Mouse (Mus musculus) small intestine, adult 2 months (tissue): ENCODE measurements around the gene Inmt. TPM values are rescaled to one million over a fixed set of nuclear protein-coding genes. Genes with fewer than 3 reads are reported as not detected.

Experiments used
- H3K27ac ChIP-seq: fragments of 200-500 bp; 2 replicates; pipeline ENCODE4 v1.5.1; 2012; ENCODE audit warnings: low read depth, low read length, control low read depth, inconsistent platforms; ENCODE audit not compliant: insufficient read depth
- H3K27me3 ChIP-seq: fragments of 200-500 bp; 2 replicates; pipeline ENCODE4 v1.6.1; 2012; ENCODE audit warnings: mild to moderate bottlenecking, moderate library complexity, low read length, inconsistent platforms; ENCODE audit not compliant: control insufficient read depth, insufficient read depth
- H3K36me3 ChIP-seq: fragments of 200-500 bp; 2 replicates; pipeline ENCODE4 v1.6.1; 2012; ENCODE audit warnings: mild to moderate bottlenecking, low read length, control low read depth, inconsistent platforms; ENCODE audit not compliant: control insufficient read depth, insufficient read depth
- H3K4me1 ChIP-seq: fragments of 200-500 bp; 2 replicates; pipeline ENCODE4 v1.6.1; 2012; ENCODE audit warnings: low read length, inconsistent platforms, mixed read lengths; ENCODE audit not compliant: control insufficient read depth, insufficient read depth, insufficient read length
- H3K4me3 ChIP-seq: fragments of 200-500 bp; 2 replicates; pipeline ENCODE4 v1.5.1; 2012; ENCODE audit warnings: low read depth, mild to moderate bottlenecking, control low read depth, inconsistent platforms, low read length, moderate library complexity
- CTCF ChIP-seq: fragments of 200-500 bp; IDR thresholded peaks from 2 replicates; pipeline ENCODE4 v1.5.1; 2012; ENCODE audit warnings: low read depth, mild to moderate bottlenecking, control low read depth, inconsistent platforms, low read length, moderate library complexity, mixed read lengths; ENCODE audit not compliant: insufficient replicate concordance, insufficient read length; ENCODE audit errors: extremely low read depth
- POLR2A ChIP-seq: fragments of 200-500 bp; IDR thresholded peaks from 2 replicates; pipeline ENCODE4 v1.6.1; 2012; ENCODE audit warnings: low read depth, mild to moderate bottlenecking, control low read depth, inconsistent platforms, low read length, moderate library complexity
- WGBS: fragments of 180-500 bp; shearing (Covaris S2); methylation state at CpG from one replicate; pipeline ENCODE4 v1.1.7; 2018; 5-methylcytosine and 5-hydroxymethylcytosine counted together
- polyA plus RNA-seq: library from polyadenylated mRNA; depleted of rRNA; stranded (reverse); fragments of >200 nt; gene quantifications from 2 replicates; pipeline ENCODE4 v1.2.3, GENCODE M21; 2012; rRNA removed

The Inmt gene
- polyA plus RNA-seq, 1 experiment = 0.27 TPM

DNA sequence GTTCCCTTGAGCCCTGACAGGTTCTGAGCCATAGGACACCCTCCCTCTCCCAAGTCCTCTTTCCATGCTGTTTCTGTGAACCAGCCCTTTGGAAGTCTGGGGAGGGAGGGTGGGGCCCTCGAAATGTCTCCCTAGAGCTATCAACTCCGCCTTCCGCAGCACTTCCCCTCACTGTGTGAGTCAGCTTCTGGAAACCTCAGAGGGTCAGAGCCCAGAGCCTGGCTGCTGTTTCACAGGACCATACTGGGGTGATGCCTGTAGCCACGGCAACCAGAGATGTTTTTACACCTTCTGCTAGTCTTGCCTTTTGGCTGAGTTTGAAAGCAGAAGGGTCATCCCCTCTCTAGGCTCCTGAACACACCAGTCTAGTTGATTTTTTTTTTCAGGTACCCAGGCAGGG is 51.8 kb downstream of the Inmt start:
- Histone ChIP-seq H3K36me3 (no peaks in the 10 kb centered on the region), H3K4me3 (no peak overlapping the region), H3K4me1 (no peaks in the 10 kb centered on the region), H3K27ac (no peak overlapping the region), H3K27me3 (peaks cover under 1% of the 10 kb centered on the region)
- 31% methylated on average over 4 of the region's 4 CpGs for WGBS
- TF ChIP-seq CTCF (no peak), POLR2A (no peak)

Other genes starting within 250 kb of the Inmt start
- gene Nod1, start 202.4 kb downstream of the Inmt start, polyA plus RNA-seq = 8.5 and 11.2 TPM in 2 replicates
- gene Ggct, start 182.1 kb downstream of the Inmt start, polyA plus RNA-seq = 0.17 and 1.5 TPM in 2 replicates
- 11.2 and 31.4 TPM in 2 replicates for gene Gars, start 137.0 kb downstream of the Inmt start, polyA plus RNA-seq
- 0.37 and 0.51 TPM in 2 replicates for gene Crhr2, start 42.0 kb downstream of the Inmt start, polyA plus RNA-seq
- gene Mindy4, start 28.3 kb upstream of the Inmt start, polyA plus RNA-seq = 0.81 and 0.98 TPM in 2 replicates
- 56.3 and 310 TPM in 2 replicates for gene Aqp1, start 161.4 kb upstream of the Inmt start, polyA plus RNA-seq
- gene Ghrhr, start 201.3 kb upstream of the Inmt start, polyA plus RNA-seq = 0.15 and 0.18 TPM in 2 replicates